Mouse (Mus musculus) right cerebral cortex, postnatal 25 days (tissue): ENCODE results near the gene Lmbr1l.
"Not testable (repeated sequence)": the region's sequence is repeated elsewhere in the genome, so short reads cannot be mapped to it uniquely, and the experiment has no call there.

Experiments
- DNase-seq: peaks from one replicate; pipeline ENCODE4 v3.0.0; 2022

The Lmbr1l gene

GRCm38 (mm10) chr15:98917538-98918498 lies at the start of gene Lmbr1l:
Lmbr1l (minus strand) TSS chr15:98918231.
- DNase-seq: peak; percentile 99

GRCm38 (mm10) chr15:98959531-98959930 lies 41.5 kb upstream of the Lmbr1l start:
- no peak for DNase-seq

- DNase-seq: no peak
Observed at GRCm38 (mm10) chr15:98958901-98959420, 40.9 kb upstream of the Lmbr1l start.

GRCm38 (mm10) chr15:98957475-98957874 lies 39.4 kb upstream of the Lmbr1l start:
- no peak for DNase-seq

- DNase-seq: no peak
Observed at GRCm38 (mm10) chr15:98956000-98956399, 38.0 kb upstream of the Lmbr1l start.

- DNase-seq: no peak
Observed at GRCm38 (mm10) chr15:98955324-98955723, 37.3 kb upstream of the Lmbr1l start.

- DNase-seq: peak; percentile 60
Observed at GRCm38 (mm10) chr15:98954425-98955253, 36.6 kb upstream of the Lmbr1l start.

- peak; percentile 96 for DNase-seq
Observed at GRCm38 (mm10) chr15:98953401-98954356, 35.6 kb upstream of the Lmbr1l start, which contains the start of the genes Gm49450 and Tuba1a. Gm49450 (minus strand) TSS chr15:98953551. Tuba1a (minus strand) TSS chr15:98953703.

GRCm38 (mm10) chr15:98952751-98953400 lies 34.8 kb upstream of the Lmbr1l start:
- DNase-seq: peak; percentile 75

- DNase-seq: no peak
Observed at GRCm38 (mm10) chr15:98952063-98952455, 34.0 kb upstream of the Lmbr1l start.

- DNase-seq: not testable (repeated sequence)
Observed at GRCm38 (mm10) chr15:98951122-98952062, 33.4 kb upstream of the Lmbr1l start.

- DNase-seq: no peak
Observed at GRCm38 (mm10) chr15:98949607-98949892, 31.5 kb upstream of the Lmbr1l start.

GRCm38 (mm10) chr15:98948857-98949606 lies 31.0 kb upstream of the Lmbr1l start:
- no peak for DNase-seq

- DNase-seq: no peak
Observed at GRCm38 (mm10) chr15:98948382-98948781, 30.4 kb upstream of the Lmbr1l start.

GRCm38 (mm10) chr15:98947884-98948283 lies 29.9 kb upstream of the Lmbr1l start:
- no peak for DNase-seq

GRCm38 (mm10) chr15:98943133-98943532 lies 25.1 kb upstream of the Lmbr1l start:
- no peak for DNase-seq

- DNase-seq: no peak
Observed at GRCm38 (mm10) chr15:98942081-98942480, 24.1 kb upstream of the Lmbr1l start.

- DNase-seq: no peak
Observed at GRCm38 (mm10) chr15:98941539-98941938, 23.5 kb upstream of the Lmbr1l start.

- DNase-seq: no peak
Observed at GRCm38 (mm10) chr15:98940816-98941215, 22.8 kb upstream of the Lmbr1l start.
